Mouse (Mus musculus): ENCODE results near the gene Baiap2. TPM values are rescaled to one million over a fixed set of nuclear protein-coding genes. Genes with fewer than 3 reads are reported as not detected.

Gene Baiap2
- polyA plus RNA-seq, 1 experiment from 2014 or later = 11.0 TPM

DNA sequence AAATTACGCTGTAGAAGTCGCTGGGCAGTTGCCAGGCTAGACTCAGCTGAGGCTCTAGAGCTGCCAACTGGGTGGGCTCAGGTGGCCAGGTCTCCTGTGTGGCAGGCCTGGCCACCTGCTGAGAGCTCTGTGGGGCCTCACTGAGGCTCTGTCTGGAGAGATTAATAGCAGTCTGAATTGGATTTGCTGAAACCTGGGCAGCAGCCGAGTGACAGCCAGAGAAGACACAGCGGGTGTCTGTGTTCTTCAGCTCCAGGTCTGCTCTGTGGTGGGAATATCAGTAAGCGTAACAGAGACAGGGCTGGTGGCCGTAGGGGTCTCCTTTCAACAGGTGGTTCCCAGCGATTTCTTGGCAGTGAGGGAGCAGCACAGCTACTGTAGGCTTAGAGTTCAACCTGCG is 24.8 kb downstream of the Baiap2 start:
- no peak for ATAC-seq (ENCODE audit: low FRiP score, low TSS enrichment)

DNA sequence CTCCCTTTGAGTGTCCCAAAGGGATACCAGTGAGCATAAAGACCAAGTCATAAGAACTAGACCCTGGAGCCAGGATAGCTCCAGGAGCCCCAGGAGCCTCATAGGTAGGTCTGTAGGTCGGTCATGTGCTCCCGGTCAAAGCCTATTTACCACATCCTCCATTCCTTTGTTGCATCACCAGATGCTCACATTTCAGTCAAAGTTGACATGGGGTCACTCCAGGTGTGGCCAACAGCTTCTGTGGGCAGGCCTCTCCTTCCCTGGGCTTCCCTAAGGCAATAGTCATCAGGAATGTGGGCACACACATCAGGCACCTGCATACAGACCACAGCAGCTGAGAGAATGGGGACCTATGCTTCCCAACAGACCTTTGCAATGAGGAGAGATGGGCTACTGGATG is 25.3 kb downstream of the Baiap2 start:
- no peak overlapping the region for H3K4me3 ChIP-seq (replicated peaks; ENCODE audit: low read depth, low read length)
- no peaks in the 10 kb centered on the region for H3K27me3 ChIP-seq (ENCODE audit: control insufficient read depth, insufficient read depth, low read length)
- H3K27ac ChIP-seq (replicated peaks; ENCODE audit: low read depth, low read length) = no peak overlapping the region
- no peak overlapping the region for H3K9ac ChIP-seq (replicated peaks; ENCODE audit: low read length)
- H3K36me3 ChIP-seq (ENCODE audit: control insufficient read depth, insufficient read depth, low read length) = no peaks in the 10 kb centered on the region
- ATAC-seq (ENCODE audit: low FRiP score, low TSS enrichment) (no peak), DNase-seq (no peak)
- no peak overlapping the region for H3K4me2 ChIP-seq (ENCODE audit: low read length)
- peaks cover 18% of the 10 kb centered on the region for H3K4me1 ChIP-seq (ENCODE audit: control insufficient read depth, insufficient read depth, low read length)
- H3K9me3 ChIP-seq (ENCODE audit: control insufficient read depth, low read length) = no peaks in the 10 kb centered on the region
- WGBS = 92% methylated on average over 2 of the region's 2 CpGs

More for the DNA sequence above, 24.8 kb downstream of the Baiap2 start:
- Histone ChIP-seq H3K4me2 (ENCODE audit: low read length) (no peak overlapping the region), H3K36me3 (ENCODE audit: control insufficient read depth, insufficient read depth, low read length) (no peaks in the 10 kb centered on the region), H3K9ac (replicated peaks; ENCODE audit: low read length) (no peak overlapping the region), H3K9me3 (ENCODE audit: control insufficient read depth, low read length) (no peaks in the 10 kb centered on the region), H3K4me3 (replicated peaks; ENCODE audit: low read depth, low read length) (no peak overlapping the region), H3K27me3 (ENCODE audit: control insufficient read depth, insufficient read depth, low read length) (no peaks in the 10 kb centered on the region), H3K27ac (replicated peaks; ENCODE audit: low read depth, low read length) (no peak overlapping the region), H3K4me1 (ENCODE audit: control insufficient read depth, insufficient read depth, low read length) (peaks cover 18% of the 10 kb centered on the region)
- 64% methylated on average over 8 of the region's 8 CpGs for WGBS
- DNase-seq = no peak

- ATAC-seq (ENCODE audit: low FRiP score, low TSS enrichment) = no peak; the same call in 1 of the 2 replicates
- H3K4me3 ChIP-seq (replicated peaks; ENCODE audit: low read depth, low read length) = no peak overlapping the region
- peak overlapping the region; percentile 73 for H3K27ac ChIP-seq (replicated peaks; ENCODE audit: low read depth, low read length)
- no peaks in the 10 kb centered on the region for H3K27me3 ChIP-seq (ENCODE audit: control insufficient read depth, insufficient read depth, low read length)
- no peak overlapping the region for H3K4me2 ChIP-seq (ENCODE audit: low read length)
- H3K9ac ChIP-seq (replicated peaks; ENCODE audit: low read length) = 0 out of 2 replicates have a peak overlapping the region, but pooled peaks have one; percentile 2
- WGBS = 23% methylated on average over 12 of the region's 12 CpGs
- H3K4me1 ChIP-seq (ENCODE audit: control insufficient read depth, insufficient read depth, low read length) = peaks cover 18% of the 10 kb centered on the region
- no peaks in the 10 kb centered on the region for H3K9me3 ChIP-seq (ENCODE audit: control insufficient read depth, low read length)
- no peaks in the 10 kb centered on the region for H3K36me3 ChIP-seq (ENCODE audit: control insufficient read depth, insufficient read depth, low read length)
- DNase-seq = peak; percentile 74
Measured at GRCm38 (mm10) chr11:119970021-119970851, 27.7 kb downstream of the Baiap2 start.

- H3K9ac ChIP-seq (replicated peaks; ENCODE audit: low read length) = no peak overlapping the region
- WGBS = 87% methylated on average over 4 of the region's 4 CpGs
- no peaks in the 10 kb centered on the region for H3K27me3 ChIP-seq (ENCODE audit: control insufficient read depth, insufficient read depth, low read length)
- peaks cover 18% of the 10 kb centered on the region for H3K4me1 ChIP-seq (ENCODE audit: control insufficient read depth, insufficient read depth, low read length)
- no peaks in the 10 kb centered on the region for H3K9me3 ChIP-seq (ENCODE audit: control insufficient read depth, low read length)
- H3K27ac ChIP-seq (replicated peaks; ENCODE audit: low read depth, low read length) = no peak overlapping the region
- no peak overlapping the region for H3K4me2 ChIP-seq (ENCODE audit: low read length)
- ATAC-seq (ENCODE audit: low FRiP score, low TSS enrichment) = no peak
- no peak for DNase-seq
- no peaks in the 10 kb centered on the region for H3K36me3 ChIP-seq (ENCODE audit: control insufficient read depth, insufficient read depth, low read length)
- no peak overlapping the region for H3K4me3 ChIP-seq (replicated peaks; ENCODE audit: low read depth, low read length)
Measured at GRCm38 (mm10) chr11:119973789-119974188, 31.2 kb downstream of the Baiap2 start.

DNA sequence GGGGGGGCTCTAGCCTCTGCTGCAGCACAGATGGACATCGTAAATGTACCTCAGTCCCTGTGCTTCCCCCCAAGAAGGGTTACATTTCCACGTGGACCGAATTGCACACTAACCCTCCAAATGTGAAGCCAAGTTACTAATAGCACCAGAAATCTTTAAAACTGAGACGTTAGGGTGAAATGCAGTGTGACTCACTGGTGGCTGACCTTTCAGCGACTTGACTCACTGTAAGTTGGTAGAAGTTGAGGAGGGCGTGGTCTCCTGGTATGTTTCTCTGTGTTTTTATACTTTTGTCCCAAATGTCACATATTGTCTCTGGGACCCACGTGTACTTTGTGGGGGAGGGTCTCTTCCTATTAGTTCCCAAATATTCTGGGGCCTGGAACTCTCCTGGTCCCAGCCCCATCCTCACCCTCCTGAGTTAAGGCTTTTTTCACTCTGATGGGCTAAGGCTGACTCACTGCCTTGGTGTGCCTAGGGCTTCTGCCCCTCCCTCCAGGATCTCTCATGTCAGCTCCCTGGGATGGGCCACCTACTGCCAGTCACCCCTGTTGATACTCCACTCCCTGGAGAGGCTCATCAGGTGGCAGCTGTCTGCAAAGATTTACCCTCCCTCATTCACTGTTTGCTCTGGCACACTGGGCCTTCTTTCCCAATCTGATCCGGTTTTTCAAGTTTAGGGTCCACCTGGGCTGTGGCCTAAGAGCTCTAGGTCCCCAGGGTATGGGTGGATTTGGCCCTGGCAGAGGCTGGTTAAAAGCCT is 33.4 kb downstream of the Baiap2 start:
- Histone ChIP-seq H3K4me3 (replicated peaks; ENCODE audit: low read depth, low read length) (no peak overlapping the region), H3K27me3 (ENCODE audit: control insufficient read depth, insufficient read depth, low read length) (no peaks in the 10 kb centered on the region), H3K9me3 (ENCODE audit: control insufficient read depth, low read length) (no peaks in the 10 kb centered on the region), H3K9ac (replicated peaks; ENCODE audit: low read length) (no peak overlapping the region), H3K27ac (replicated peaks; ENCODE audit: low read depth, low read length) (no peak overlapping the region), H3K4me2 (ENCODE audit: low read length) (no peak overlapping the region), H3K4me1 (ENCODE audit: control insufficient read depth, insufficient read depth, low read length) (0 out of 2 replicates have a peak, but pooled peaks cover 4% of the 10 kb centered on the region), H3K36me3 (ENCODE audit: control insufficient read depth, insufficient read depth, low read length) (no peaks in the 10 kb centered on the region)
- no peak for DNase-seq
- WGBS = 88% methylated on average over 8 of the region's 8 CpGs
- no peak for ATAC-seq (ENCODE audit: low FRiP score, low TSS enrichment)

DNA sequence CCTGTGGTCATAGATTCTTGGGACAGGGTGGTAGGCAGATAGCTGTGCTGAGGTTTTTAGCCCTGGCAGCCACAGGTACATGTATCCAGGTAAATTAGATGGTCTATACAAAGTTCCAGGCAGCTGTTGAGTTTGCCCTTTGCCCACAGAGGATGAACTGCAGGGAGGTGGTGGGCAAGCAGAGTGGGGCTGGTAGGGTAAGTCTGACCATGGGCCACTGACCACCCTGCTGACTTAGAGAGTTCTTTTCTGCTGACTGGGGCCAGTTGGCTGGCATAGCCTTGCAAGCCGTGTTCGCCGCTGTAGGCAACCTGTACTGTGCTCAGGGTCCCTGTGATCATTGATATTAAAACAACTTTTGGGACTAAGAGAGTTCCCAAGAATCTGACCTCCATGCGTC is 36.1 kb downstream of the Baiap2 start:
- 93% methylated on average over 4 of the region's 4 CpGs for WGBS
- ATAC-seq (ENCODE audit: low FRiP score, low TSS enrichment) = no peak
- H3K36me3 ChIP-seq (ENCODE audit: control insufficient read depth, insufficient read depth, low read length) = no peaks in the 10 kb centered on the region

DNA sequence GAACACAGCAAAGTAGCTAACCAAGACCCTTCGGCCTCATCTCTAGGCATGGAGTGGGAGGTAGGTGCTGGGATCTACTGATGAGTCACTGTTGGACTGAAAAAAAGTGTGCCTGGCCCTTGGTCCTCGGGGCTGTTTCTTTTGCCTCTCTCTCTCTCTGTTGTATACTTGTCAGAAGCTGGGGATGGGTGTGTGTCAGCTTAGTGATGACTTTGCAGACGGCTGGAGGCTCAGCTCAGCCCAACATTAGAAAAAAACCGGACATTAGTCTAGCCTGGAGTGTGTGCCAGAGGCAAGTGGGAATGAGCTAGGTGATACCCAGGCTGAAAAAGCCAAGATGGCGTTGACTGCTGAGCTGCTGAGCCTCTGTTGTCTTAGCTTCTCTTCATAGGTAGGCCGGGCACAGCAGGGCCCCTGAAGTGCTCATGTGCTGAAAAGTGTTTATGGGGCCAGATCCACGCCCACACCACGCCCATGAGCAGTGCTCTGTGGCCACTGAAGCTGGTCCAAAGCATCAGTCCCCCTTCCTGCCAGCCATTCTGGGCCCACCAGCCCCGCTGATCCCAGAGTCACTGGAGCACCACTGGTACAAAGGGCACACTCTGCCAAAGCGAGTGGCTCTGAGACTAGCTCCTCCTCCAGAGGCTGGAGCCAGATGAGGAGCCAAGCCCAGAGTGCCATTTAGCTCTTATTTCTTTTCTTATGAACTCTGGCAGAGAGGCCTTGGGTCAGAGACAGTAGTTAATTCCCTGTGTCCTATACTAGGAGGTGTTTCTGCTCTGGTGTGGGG is 37.2 kb downstream of the Baiap2 start:
- ATAC-seq (ENCODE audit: low FRiP score, low TSS enrichment) = no peak
- H3K27ac ChIP-seq (replicated peaks; ENCODE audit: low read depth, low read length) = no peak overlapping the region
- no peaks in the 10 kb centered on the region for H3K27me3 ChIP-seq (ENCODE audit: control insufficient read depth, insufficient read depth, low read length)
- WGBS = 81% methylated on average over 10 of the region's 10 CpGs
- no peak for DNase-seq
- no peaks in the 10 kb centered on the region for H3K4me1 ChIP-seq (ENCODE audit: control insufficient read depth, insufficient read depth, low read length)
- no peak overlapping the region for H3K9ac ChIP-seq (replicated peaks; ENCODE audit: low read length)
- no peak overlapping the region for H3K4me3 ChIP-seq (replicated peaks; ENCODE audit: low read depth, low read length)
- no peaks in the 10 kb centered on the region for H3K9me3 ChIP-seq (ENCODE audit: control insufficient read depth, low read length)
- no peaks in the 10 kb centered on the region for H3K36me3 ChIP-seq (ENCODE audit: control insufficient read depth, insufficient read depth, low read length)
- no peak overlapping the region for H3K4me2 ChIP-seq (ENCODE audit: low read length)

More for the DNA sequence above, 36.1 kb downstream of the Baiap2 start:
- Histone ChIP-seq H3K4me3 (replicated peaks; ENCODE audit: low read depth, low read length) (no peak overlapping the region), H3K27me3 (ENCODE audit: control insufficient read depth, insufficient read depth, low read length) (no peaks in the 10 kb centered on the region), H3K4me1 (ENCODE audit: control insufficient read depth, insufficient read depth, low read length) (no peaks in the 10 kb centered on the region), H3K4me2 (ENCODE audit: low read length) (no peak overlapping the region), H3K9ac (replicated peaks; ENCODE audit: low read length) (no peak overlapping the region), H3K9me3 (ENCODE audit: control insufficient read depth, low read length) (no peaks in the 10 kb centered on the region), H3K27ac (replicated peaks; ENCODE audit: low read depth, low read length) (no peak overlapping the region)
- no peak for DNase-seq

GRCm38 (mm10) chr11:119981769-119982168 is 39.2 kb downstream of the Baiap2 start:
- ATAC-seq (ENCODE audit: low FRiP score, low TSS enrichment) (no peak), DNase-seq (no peak)
- Histone ChIP-seq H3K4me3 (replicated peaks; ENCODE audit: low read depth, low read length) (no peak overlapping the region), H3K27me3 (ENCODE audit: control insufficient read depth, insufficient read depth, low read length) (no peaks in the 10 kb centered on the region), H3K9ac (replicated peaks; ENCODE audit: low read length) (no peak overlapping the region), H3K9me3 (ENCODE audit: control insufficient read depth, low read length) (no peaks in the 10 kb centered on the region), H3K27ac (replicated peaks; ENCODE audit: low read depth, low read length) (no peak overlapping the region), H3K36me3 (ENCODE audit: control insufficient read depth, insufficient read depth, low read length) (no peaks in the 10 kb centered on the region), H3K4me2 (ENCODE audit: low read length) (no peak overlapping the region), H3K4me1 (ENCODE audit: control insufficient read depth, insufficient read depth, low read length) (no peaks in the 10 kb centered on the region)
- WGBS = 78% methylated on average over 3 of the region's 3 CpGs

Measured in midbrain, embryonic 14.5 days (tissue).